Mouse (Mus musculus): ENCODE data around the gene Hist2h3c1. TPM values are rescaled to one million over a fixed set of nuclear protein-coding genes. Genes with fewer than 3 reads are reported as not detected.

The Hist2h3c1 gene
- total RNA-seq, 2 experiments from 2014 or later, result not detected

DNA sequence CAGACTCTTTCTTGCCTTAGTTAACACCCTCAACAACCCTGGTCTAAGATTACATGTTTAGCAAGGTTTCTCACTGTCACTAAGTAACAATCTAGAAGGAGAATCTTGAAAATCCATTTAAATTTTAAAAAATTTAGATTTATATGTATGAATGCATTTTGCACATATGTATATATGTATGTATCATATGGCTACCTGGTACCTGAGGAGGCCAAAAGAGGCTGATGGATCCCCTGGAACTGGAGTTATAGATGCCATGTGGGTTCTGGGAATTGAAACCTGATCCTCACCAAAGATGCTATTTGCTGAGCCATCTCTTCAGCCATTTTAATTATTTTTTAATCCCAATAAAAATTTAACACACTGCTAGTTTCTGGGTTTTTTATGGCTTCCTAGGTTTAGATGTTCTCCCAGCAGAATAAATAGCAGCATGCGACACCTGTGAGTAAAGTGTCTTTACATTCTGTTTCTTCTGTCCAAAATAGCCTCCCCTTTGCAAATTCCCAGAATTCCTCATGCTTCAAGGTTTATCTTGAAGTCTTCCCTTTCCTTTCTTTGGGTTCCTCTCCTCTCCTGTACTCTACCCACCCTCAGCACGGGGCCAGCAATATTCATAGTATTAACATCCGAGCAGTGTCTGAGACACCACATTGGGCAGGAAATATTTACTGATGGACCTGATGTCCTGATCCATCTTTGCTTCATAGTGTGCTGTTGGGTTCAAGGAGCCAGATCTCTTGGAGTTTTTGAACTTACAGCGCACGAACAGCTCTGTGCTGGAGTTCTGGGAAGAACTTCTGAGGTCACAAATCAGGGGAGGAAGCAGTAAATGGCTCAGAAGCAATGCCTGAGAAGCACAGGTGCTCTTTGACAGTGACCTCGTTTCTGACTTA, 1.9 kb downstream of the Hist2h3c1 start:
- intact Hi-C loops (cut with DNase I), result no loop called here

DNA sequence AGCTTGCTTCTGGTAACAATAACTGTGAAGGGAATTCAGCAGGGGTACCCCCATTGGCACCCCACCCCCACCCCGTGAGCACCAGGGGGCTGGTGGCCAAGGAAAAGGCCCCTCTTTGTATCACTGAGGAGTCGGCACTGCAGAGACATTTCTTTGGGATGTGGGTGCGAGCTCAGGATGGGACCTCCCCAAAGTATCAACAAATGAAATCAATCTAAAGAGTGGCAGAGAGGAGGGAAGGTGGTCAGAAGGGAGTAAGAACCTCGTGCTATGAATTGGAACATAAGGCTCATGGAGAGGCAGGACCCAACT, 2.5 kb downstream of the Hist2h3c1 start:
- Histone ChIP-seq H3K27ac (no peak overlapping the region), H3K4me3 (no peak overlapping the region)
- intact Hi-C loops (cut with DNase I), result no loop called here
- no peak for TF ChIP-seq CTCF (IDR thresholded peaks at IDR 0.05)
- DNase-seq (ENCODE audit: extremely low spot score in 1 of 2, low spot score in 2 of 2), result no peak

More for the DNA sequence above, 1.9 kb downstream of the Hist2h3c1 start:
- TF ChIP-seq CTCF (IDR thresholded peaks at IDR 0.05), result no peak
- no peak overlapping the region for H3K27ac ChIP-seq
- H3K4me3 ChIP-seq, result no peak overlapping the region
- DNase-seq (ENCODE audit: extremely low spot score in 1 of 2, low spot score in 2 of 2), result no peak

DNA sequence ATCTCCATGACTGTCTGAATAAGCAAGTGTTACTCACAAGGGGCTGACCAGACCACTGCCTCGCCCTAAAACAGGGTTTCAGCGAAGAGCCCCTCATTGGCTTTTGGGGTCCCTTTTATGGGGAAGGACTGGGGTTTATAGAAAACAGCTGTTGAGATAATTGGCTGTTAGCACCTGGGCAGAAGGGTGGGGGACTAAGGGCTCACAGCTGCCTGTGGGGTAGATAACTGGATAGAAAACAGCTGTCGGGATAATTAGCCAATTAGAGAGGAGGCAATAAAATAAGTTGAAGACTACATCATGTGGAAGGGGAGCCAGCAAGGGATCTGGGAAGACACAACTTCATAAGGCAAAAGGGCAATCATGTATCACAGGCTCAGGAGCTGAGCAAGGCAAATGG, 4.4 kb downstream of the Hist2h3c1 start:
- no peak for TF ChIP-seq CTCF (IDR thresholded peaks at IDR 0.05)
- H3K27ac ChIP-seq, result no peak overlapping the region
- DNase-seq (ENCODE audit: extremely low spot score in 1 of 2, low spot score in 2 of 2), result no peak
- no peak overlapping the region for H3K4me3 ChIP-seq
- intact Hi-C loops (cut with DNase I), result no loop called here

DNA sequence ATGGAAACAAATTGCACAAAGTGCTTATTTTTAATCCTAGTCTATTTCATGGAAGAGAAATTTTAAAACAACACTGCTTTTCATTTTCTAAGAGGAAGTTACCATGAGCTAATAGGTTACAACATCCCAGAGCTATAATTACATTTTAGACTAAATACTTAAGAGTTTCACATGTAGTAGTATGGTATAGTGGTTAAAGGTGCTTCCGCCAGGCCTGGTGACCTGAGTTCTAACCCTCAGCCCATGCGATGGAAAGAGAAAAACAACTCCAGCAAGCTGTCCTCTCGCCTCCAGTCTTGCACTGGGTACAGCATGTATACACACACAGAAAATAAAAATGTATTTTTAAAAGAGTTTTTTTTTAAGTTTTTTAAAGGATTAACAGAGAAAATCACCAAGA, 5.3 kb downstream of the Hist2h3c1 start:
- no peak for DNase-seq (ENCODE audit: extremely low spot score in 1 of 2, low spot score in 2 of 2)
- no peak overlapping the region for H3K4me3 ChIP-seq
- no peak for TF ChIP-seq CTCF (IDR thresholded peaks at IDR 0.05)
- no peak overlapping the region for H3K27ac ChIP-seq
- intact Hi-C loops (cut with DNase I), result no loop called here

DNA sequence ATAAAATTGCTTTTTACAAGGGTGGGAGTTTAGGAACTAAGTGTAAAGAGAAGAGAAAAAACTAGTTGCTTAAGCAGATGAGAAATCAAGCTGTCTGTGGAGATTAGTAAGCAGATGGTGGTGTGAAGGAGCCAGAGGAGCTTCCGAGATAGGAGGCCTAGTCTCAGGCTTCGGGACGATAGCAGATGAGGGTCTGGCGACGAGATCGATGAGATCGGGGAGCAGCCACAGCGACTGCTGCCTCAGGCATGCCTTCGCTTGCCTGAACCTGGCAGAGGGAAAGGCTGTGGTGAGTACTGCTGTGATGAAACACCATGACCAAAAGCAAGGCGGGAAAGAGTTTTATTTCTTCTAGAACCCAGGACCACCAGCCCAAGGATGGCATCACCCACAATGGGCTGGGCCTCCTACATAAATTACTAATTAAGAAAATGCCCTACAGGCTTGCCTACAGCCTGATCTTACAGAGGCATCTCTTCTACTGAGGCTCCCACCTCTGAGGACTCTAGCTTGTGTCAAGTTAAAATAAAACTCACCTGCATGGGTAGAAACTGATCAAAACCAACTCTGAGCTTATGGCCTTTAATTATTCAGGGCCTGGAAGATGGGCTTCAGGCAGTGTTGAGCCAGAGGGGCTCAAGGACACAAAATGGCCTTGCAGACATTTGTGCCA, 8.3 kb downstream of the Hist2h3c1 start:
- H3K4me3 ChIP-seq, result no peak overlapping the region
- no peak overlapping the region for H3K27ac ChIP-seq
- intact Hi-C loops (cut with DNase I), result no loop called here
- DNase-seq (ENCODE audit: extremely low spot score in 1 of 2, low spot score in 2 of 2), result no peak
- TF ChIP-seq CTCF (IDR thresholded peaks at IDR 0.05), result no peak

DNA sequence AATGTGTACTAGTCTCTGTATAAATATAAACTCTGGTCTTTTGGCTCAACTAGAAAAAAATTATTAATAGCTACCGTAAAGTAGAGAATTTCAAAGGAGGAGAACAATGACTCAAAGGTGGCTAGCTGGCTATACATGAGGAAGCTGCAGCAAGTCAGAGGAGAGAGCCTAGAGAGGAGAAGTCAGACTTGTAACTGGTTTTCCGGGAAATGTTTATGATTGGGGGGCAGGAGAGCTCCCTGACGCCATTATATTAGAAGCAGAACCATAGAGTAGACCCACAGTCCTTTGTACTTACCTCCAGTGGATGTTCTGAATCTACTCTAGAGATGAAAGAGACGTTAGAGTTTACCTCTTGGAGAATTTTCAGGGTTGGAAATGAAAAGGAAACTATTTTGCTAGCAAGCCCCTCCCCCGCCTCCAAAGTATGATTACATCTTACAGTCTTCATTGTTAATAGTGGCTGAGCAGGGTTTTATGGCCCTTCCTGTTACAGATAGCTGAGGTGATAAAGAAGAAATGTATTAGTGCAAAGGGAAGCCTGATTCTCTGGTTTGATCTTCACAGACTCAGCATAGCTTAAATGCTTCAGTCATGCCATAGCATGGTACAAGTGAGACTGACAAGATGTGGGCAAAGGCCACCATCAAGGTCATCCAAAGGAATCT, 9.6 kb downstream of the Hist2h3c1 start:
- intact Hi-C loops (cut with DNase I), result no loop called here

GRCm38 (mm10) chr3:96257190-96257589, 10.7 kb downstream of the Hist2h3c1 start:
- no peak for DNase-seq (ENCODE audit: extremely low spot score in 1 of 2, low spot score in 2 of 2)
- H3K27ac ChIP-seq, result no peak overlapping the region
- intact Hi-C loops (cut with DNase I), result no loop called here
- TF ChIP-seq CTCF (IDR thresholded peaks at IDR 0.05), result no peak
- no peak overlapping the region for H3K4me3 ChIP-seq

More for the DNA sequence above, 9.6 kb downstream of the Hist2h3c1 start:
- DNase-seq (ENCODE audit: extremely low spot score in 1 of 2, low spot score in 2 of 2), result no peak
- H3K4me3 ChIP-seq, result no peak overlapping the region
- no peak overlapping the region for H3K27ac ChIP-seq
- no peak for TF ChIP-seq CTCF (IDR thresholded peaks at IDR 0.05)

DNA sequence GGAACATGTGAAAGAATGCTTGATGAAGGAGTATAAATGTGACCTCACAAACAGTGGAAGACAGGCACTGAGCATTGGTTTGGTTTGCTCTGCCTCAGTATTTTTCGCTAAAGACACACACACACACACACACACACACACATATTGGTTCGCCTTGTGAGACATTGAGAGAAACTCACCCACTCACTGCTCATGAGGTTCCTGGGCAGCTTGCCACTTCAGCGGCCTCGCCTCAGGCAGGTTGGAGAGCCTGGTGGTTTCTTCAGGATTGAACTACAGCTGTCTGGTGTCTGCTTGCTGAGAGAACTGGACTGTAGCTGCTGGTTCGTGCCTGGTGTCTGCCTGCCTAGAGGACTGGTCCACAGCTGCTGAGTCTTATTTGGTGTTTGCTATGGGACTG, 13.7 kb downstream of the Hist2h3c1 start:
- no peak for DNase-seq (ENCODE audit: extremely low spot score in 1 of 2, low spot score in 2 of 2)
- intact Hi-C loops (cut with DNase I), result loop anchor here (5.0 kb wide), 1 partner anchor 203 kb away; the partner anchor contains the start of gene Vps45
- no peak for TF ChIP-seq CTCF (IDR thresholded peaks at IDR 0.05)

DNA sequence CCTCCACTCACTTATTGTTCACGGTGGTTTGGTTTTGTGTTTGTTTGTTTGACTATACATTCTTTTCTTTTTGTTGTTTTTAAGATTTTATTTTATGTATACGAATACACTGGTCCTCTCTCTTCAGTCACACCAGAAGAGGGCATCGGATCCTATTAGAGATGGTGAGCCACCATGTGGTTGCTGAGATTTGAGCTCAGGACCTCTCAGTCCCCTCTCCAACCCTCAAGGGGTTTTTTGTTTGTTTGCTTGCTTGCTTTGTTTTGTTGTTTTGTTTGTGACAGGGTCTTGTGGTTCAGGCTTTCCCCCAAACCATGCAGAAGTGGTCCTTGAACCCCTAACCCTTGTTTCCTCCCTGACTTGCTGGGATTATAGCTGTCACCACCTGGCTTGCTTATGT, 15.1 kb downstream of the Hist2h3c1 start:
- peak overlapping the region; percentile 83 for H3K4me3 ChIP-seq
- intact Hi-C loops (cut with DNase I), result loop anchor here (1.0 to 5.0 kb wide), 3 partner anchors 41 to 204 kb away; partner anchors contain the start of genes Hist2h2ac, Hist2h2be and Vps45

More for the DNA sequence above, 13.7 kb downstream of the Hist2h3c1 start:
- H3K27ac ChIP-seq, result no peak overlapping the region
- H3K4me3 ChIP-seq, result no peak overlapping the region

GRCm38 (mm10) chr3:96262216-96262875, 15.9 kb downstream of the Hist2h3c1 start:
- intact Hi-C loops (cut with DNase I), result loop anchor here (1.0 to 5.0 kb wide), 3 partner anchors 42 to 205 kb away; partner anchors contain the start of genes Hist2h2ac, Hist2h2be and Vps45
- H3K27ac ChIP-seq, result peak overlapping the region; percentile 94
- H3K4me3 ChIP-seq, result peak overlapping the region; percentile 83
- peak; percentile 72 to 76 for DNase-seq (ENCODE audit: extremely low spot score in 1 of 2, low spot score in 2 of 2)
- TF ChIP-seq CTCF (IDR thresholded peaks at IDR 0.05), result no peak

More for the DNA sequence above, 15.1 kb downstream of the Hist2h3c1 start:
- no peak for DNase-seq (ENCODE audit: extremely low spot score in 1 of 2, low spot score in 2 of 2)
- peak; percentile 9; the same call in 1 of the 2 replicates for TF ChIP-seq CTCF (IDR thresholded peaks at IDR 0.05)
- H3K27ac ChIP-seq, result peak overlapping the region; percentile 94

- intact Hi-C loops (cut with DNase I), result loop anchor here (1.0 to 5.0 kb wide), 4 partner anchors 23 to 206 kb away; partner anchors contain the start of genes Hist2h2aa2, Hist2h2ac, Hist2h2be and Vps45
- DNase-seq (ENCODE audit: extremely low spot score in 1 of 2, low spot score in 2 of 2), result peak; percentile 95 to 96
- Histone ChIP-seq H3K27ac (peak within 1 kb of the TSS; percentile 94), H3K4me3 (peak within 1 kb of the TSS; percentile 83)
- TF ChIP-seq CTCF (IDR thresholded peaks at IDR 0.05), result peak; percentile 75
Measured at GRCm38 (mm10) chr3:96262979-96263550, 16.6 kb downstream of the Hist2h3c1 start, which contains the start of gene Hist2h4. Hist2h4 (minus strand) TSS chr3:96263311.
